Mouse (Mus musculus): ENCODE results near the gene Wbp4. TPM values are rescaled to one million over a fixed set of nuclear protein-coding genes. Genes with fewer than 3 reads are reported as not detected.
A peak's percentile ranks its signal among the peaks of the same experiment; 100 is the strongest.
"Not testable (repeated sequence)": the region's sequence is repeated elsewhere in the genome, so short reads cannot be mapped to it uniquely, and the experiment has no call there.

Gene Wbp4
- 38.0 and 40.0 TPM in 2 replicates for polyA plus RNA-seq (2015; fragmentation: Nextera tagmentation; extraction: Ambion mirVana)

DNA sequence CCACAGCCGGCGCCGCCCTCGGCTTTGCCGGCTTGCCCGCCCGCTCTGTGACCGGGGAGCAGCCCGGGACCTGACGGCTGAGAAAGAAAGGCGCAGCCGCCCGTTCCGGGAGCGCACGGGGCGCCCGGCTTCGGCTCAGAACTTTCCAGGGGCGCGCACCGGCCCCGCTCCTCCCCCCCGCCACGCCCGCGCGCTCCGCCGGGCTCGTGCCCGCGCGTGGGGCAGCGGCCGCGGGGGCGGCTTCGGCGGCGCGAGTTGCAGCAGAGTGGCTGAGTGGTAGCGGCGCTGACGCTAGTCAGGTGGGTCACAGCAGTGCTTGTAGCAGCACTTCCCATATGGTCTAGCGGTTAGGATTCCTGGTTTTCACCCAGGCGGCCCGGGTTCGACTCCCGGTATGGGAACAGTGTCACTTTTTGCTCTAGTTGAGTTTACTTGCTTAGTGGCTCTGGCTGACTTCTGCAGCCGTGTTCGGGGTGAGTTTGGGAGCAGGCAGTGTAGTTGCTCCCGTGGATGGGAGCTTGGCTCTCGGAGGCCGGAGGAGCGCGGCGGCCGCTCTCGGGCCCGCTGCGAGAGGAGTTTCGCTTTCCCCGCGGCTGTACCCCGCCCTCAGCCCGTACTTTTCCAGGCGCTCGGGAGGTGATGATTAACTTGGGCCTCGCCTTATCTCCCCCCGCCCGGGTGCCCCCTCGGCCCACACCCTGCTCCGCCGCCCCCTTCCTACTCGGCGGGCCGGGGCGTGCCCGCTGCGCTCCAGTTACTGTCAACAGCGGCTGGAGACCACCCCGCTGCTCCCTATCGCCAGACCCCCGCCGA is at the start of gene Wbp4:
TSS of gene Wbp4 (minus strand) at position 182 of the 813 bp plus-strand sequence.
- H3K4me2 ChIP-seq = peak within 1 kb of the TSS; percentile 75
- peak within 1 kb of the TSS; percentile 96 for H3K9ac ChIP-seq
- peak; percentile 87 for ATAC-seq (ENCODE audit: borderline replicate concordance, extremely low read depth, low FRiP score, low TSS enrichment)
- peak within 1 kb of the TSS; percentile 99 for H3K27ac ChIP-seq
- H3K4me3 ChIP-seq = peak within 1 kb of the TSS; percentile 75
- no peaks in the 10 kb centered on the region for H3K9me3 ChIP-seq
- H3K36me3 ChIP-seq = peaks cover 13% of the 10 kb centered on the region
- WGBS = under 1% methylated on average over 82 of the region's 86 CpGs
- H3K4me1 ChIP-seq = peaks cover 47% of the 10 kb centered on the region
- H3K27me3 ChIP-seq = no peaks in the 10 kb centered on the region

DNA sequence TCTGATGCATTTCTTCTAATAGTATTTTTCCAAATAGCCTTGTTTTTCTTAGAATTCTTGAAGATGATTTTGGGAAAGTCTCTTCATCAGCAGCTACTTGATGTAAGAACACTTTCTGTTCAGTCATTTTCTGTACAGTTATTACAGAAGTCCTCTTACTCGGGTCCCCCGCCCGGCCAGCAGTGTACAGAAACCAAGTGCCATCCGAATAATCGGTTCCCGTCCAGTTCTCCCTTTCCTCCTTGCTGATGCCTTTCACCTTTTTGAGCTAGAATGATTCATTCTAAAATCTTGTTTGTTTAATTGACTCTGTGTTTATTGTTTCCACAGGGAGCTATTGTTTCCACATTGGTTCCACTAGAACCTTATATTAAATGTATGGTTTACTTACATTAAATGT is 49.4 kb upstream of the Wbp4 start:
- no peak for ATAC-seq (ENCODE audit: borderline replicate concordance, extremely low read depth, low FRiP score, low TSS enrichment)
- H3K27ac ChIP-seq = no peak overlapping the region
- H3K27me3 ChIP-seq = no peaks in the 10 kb centered on the region
- no peak overlapping the region for H3K9ac ChIP-seq
- no peaks in the 10 kb centered on the region for H3K9me3 ChIP-seq
- 83% methylated on average over 6 of the region's 6 CpGs for WGBS
- H3K36me3 ChIP-seq = no peaks in the 10 kb centered on the region
- no peak overlapping the region for H3K4me3 ChIP-seq
- no peak overlapping the region for H3K4me2 ChIP-seq
- H3K4me1 ChIP-seq = peaks cover 22% of the 10 kb centered on the region

DNA sequence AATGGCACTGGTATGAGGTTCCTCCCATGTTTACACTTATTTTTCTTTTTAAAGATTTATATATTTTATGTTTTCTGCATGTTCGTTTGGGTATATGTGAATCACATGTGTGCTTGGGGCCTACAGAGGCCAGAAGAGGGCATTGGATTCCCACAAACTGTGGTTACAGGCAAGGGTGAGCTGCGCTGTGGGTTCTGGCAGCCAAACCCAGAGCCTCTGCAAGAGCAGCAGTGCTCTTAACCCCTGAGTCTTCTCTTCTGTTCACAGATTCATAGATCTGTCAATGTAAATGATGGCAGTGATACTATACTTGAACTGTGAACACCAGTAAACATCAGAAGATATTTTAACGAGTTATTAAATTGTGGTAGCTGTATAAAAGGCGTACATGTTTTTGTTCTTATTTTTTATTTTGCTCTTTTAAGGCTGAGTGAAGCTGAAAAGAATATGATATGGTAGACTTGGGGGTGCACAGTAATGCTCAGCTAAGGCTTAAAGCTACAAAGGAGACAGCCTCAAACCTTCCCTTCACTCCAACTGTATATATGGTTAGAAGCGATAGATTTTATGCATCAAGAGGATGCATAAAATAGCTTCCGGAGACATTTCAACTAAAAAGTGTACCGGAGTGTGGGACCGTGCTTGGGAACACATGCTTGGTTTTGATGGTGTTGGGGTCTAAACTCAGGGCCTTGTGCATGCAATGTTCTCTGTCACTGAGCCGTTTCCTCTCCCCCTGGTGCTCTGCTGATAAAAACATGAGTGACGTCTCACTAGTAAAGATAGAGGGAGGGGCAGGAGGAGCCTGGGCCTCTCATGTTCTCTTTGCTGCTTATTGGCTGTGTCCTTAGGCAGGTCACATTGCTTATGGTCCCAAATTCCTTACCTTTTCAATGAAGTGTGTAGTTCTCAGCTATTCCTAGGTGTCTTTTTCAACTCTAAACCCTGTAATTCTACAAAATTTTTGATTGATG is 48.5 kb upstream of the Wbp4 start:
- Histone ChIP-seq H3K36me3 (no peaks in the 10 kb centered on the region), H3K4me2 (no peak overlapping the region), H3K27me3 (no peaks in the 10 kb centered on the region), H3K4me3 (no peak overlapping the region), H3K9ac (no peak overlapping the region), H3K9me3 (no peaks in the 10 kb centered on the region), H3K27ac (no peak overlapping the region), H3K4me1 (peaks cover 17% of the 10 kb centered on the region)
- 77% methylated on average over 10 of the region's 10 CpGs for WGBS
- no peak for ATAC-seq (ENCODE audit: borderline replicate concordance, extremely low read depth, low FRiP score, low TSS enrichment)

DNA sequence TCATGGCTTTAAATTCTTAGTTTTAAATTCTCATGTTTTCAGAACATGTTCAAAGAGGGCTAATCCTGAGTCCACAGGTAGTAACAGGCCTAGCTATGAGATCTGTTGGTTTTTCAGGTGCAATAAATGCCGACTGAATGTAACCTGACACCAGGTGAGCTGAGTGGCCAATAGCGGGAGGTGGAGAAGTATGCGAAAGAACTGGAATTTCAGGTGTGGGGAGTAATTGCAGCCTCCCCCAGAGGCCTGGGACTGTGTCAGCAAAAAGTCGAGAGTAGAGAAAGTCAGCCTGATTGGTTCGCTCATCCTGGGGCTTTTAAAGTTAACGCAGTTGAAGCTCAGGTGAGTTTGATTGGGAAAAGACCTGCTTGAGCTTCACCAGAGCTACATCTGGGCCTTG is 46.4 kb upstream of the Wbp4 start:
- H3K4me1 ChIP-seq = peaks cover 6% of the 10 kb centered on the region; the same call in 1 of the 2 replicates
- H3K27ac ChIP-seq = peak overlapping the region; percentile 80
- no peaks in the 10 kb centered on the region for H3K9me3 ChIP-seq
- peak; percentile 93 for ATAC-seq (ENCODE audit: borderline replicate concordance, extremely low read depth, low FRiP score, low TSS enrichment)
- H3K4me3 ChIP-seq = no peak overlapping the region
- no peak overlapping the region for H3K9ac ChIP-seq
- H3K27me3 ChIP-seq = no peaks in the 10 kb centered on the region
- no peak overlapping the region for H3K4me2 ChIP-seq
- H3K36me3 ChIP-seq = no peaks in the 10 kb centered on the region
- 37% methylated on average over 6 of the region's 6 CpGs for WGBS

DNA sequence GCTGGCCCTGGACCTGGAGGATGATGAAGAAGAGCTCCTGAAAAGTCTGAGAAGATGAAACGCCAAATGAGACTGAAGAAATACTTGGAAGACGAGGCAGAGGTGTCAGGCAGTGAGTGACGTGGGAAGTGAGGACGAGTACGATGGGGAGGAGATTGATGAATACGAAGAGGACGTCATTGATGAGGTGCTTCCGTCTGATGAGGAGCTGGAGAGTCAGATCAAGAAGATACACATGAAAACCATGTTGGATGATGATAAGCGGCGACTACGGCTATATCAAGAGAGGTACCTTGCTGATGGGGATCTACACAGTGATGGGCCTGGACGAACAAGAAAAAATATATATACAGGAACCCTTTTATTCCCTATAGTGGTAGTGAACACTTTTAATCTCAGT is 44.8 kb upstream of the Wbp4 start:
- H3K27ac ChIP-seq; H3K9me3 ChIP-seq; H3K9ac ChIP-seq; H3K4me2 ChIP-seq; H3K36me3 ChIP-seq; H3K4me3 ChIP-seq; H3K27me3 ChIP-seq; ATAC-seq (ENCODE audit: borderline replicate concordance, extremely low read depth, low FRiP score, low TSS enrichment): not testable (repeated sequence)
- peaks cover 18% of the 10 kb centered on the region; the same call in 1 of the 2 replicates for H3K4me1 ChIP-seq
- 80% methylated on average over 12 of the region's 12 CpGs for WGBS

DNA sequence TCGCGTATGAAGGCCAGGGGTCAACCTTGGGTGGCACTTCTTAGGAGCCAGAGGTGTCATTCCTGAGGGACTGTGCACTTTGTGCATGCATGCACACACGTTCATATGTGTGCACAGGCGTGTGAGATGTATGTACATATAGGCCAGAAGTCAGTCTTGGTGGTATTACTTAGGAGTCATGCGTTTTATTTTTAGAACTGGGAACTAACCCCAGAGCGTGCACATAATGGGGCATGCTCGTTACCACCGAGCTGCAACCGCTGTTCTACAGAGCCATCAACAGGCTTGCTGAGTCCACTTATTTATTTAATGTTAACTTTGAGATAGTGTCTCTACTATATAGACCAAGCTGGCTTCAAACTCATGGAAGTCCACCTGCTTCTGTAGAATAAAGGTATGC is 41.1 kb upstream of the Wbp4 start:
- no peaks in the 10 kb centered on the region for H3K27me3 ChIP-seq
- H3K9ac ChIP-seq = no peak overlapping the region
- H3K9me3 ChIP-seq = no peaks in the 10 kb centered on the region
- no peak for ATAC-seq (ENCODE audit: borderline replicate concordance, extremely low read depth, low FRiP score, low TSS enrichment)
- H3K27ac ChIP-seq = no peak overlapping the region
- no peak overlapping the region for H3K4me2 ChIP-seq
- no peaks in the 10 kb centered on the region for H3K36me3 ChIP-seq
- H3K4me1 ChIP-seq = peaks cover 26% of the 10 kb centered on the region; the same call in 1 of the 2 replicates
- H3K4me3 ChIP-seq = no peak overlapping the region
- 84% methylated on average over 9 of the region's 9 CpGs for WGBS

DNA sequence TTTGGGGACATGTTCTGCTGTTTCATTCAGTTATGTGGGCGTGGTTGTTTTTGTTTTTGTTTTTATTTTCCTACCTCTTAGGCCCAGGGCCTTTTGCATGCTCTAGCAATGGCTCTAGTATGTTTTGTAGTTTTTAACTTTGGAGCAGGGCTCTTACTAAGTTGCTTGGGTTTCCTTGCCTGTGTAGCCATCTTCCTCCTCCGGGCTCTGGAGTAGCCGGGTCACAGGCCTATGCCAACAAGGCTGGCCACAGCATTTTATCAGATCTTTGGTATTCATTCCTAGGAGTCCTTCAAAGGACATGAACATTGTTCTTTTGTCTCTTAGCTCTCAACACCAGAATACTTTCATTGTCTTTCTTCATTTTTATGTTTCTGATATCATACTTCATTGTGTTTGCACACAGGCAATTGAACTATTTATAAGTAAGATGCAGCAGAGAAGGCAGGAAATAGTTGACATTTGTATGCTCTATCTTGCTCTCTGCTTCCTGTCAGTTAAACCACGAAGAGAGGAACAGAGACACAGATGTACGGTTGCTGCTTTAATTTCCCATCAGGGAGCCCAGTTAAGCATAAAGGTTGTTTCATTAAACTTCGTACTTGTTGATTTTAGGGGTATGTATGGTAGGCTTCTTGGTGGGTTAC is 40.3 kb upstream of the Wbp4 start:
- Histone ChIP-seq H3K36me3 (no peaks in the 10 kb centered on the region), H3K4me2 (no peak overlapping the region), H3K27me3 (no peaks in the 10 kb centered on the region), H3K4me3 (no peak overlapping the region), H3K9me3 (no peaks in the 10 kb centered on the region), H3K27ac (peak overlapping the region; percentile 29; the same call in 1 of the 2 replicates), H3K9ac (no peak overlapping the region), H3K4me1 (peaks cover 28% of the 10 kb centered on the region; the same call in 1 of the 2 replicates)
- no peak for ATAC-seq (ENCODE audit: borderline replicate concordance, extremely low read depth, low FRiP score, low TSS enrichment)
- WGBS = 52% methylated on average over 6 of the region's 6 CpGs

DNA sequence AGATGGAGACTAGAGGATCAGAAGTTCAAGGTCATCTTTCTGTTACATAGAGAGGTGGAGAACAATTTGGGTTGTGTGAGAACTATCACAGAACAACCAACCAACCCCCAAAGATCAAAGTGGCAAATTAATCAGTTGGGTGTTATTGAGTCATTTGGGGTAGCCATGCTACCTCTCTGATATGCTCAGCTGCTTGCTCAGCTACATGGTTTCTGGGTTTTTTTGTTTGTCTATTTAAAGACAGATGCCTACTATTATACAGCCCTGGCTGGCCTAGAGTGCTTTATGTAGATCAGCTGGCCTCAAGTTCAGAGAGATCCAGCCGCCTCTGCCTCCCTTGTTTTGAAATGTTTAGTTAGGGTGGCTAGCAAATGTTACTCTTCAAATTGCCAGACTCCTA is 39.7 kb upstream of the Wbp4 start:
- no peak overlapping the region for H3K4me3 ChIP-seq
- H3K9ac ChIP-seq = no peak overlapping the region
- no peaks in the 10 kb centered on the region for H3K36me3 ChIP-seq
- H3K27ac ChIP-seq = 0 out of 2 replicates have a peak overlapping the region, but pooled peaks have one; percentile 29
- H3K4me1 ChIP-seq = peaks cover 28% of the 10 kb centered on the region; the same call in 1 of the 2 replicates
- H3K27me3 ChIP-seq = no peaks in the 10 kb centered on the region
- H3K4me2 ChIP-seq = no peak overlapping the region
- WGBS = 83% methylated on average over 1 of the region's 1 CpGs
- ATAC-seq (ENCODE audit: borderline replicate concordance, extremely low read depth, low FRiP score, low TSS enrichment) = no peak
- no peaks in the 10 kb centered on the region for H3K9me3 ChIP-seq

DNA sequence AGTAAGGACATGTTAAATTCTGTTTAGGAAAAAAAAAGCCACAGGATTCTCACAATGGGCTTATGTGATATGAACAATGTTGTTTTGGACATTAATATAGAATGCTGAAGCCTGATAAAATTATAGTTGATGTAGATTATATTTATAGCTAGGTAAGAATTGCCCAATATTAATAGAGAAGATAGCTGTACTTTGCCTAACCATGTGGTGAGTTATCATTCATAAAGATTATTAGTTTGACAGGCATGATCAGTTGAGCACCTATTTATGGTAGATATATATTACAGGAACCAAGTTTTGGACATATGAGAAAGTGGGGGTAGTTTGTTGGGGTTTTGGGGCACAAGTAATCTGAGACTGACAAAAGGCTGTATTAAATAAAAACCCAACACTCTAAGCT is 39.3 kb upstream of the Wbp4 start:
- Histone ChIP-seq H3K4me1 (peaks cover 28% of the 10 kb centered on the region; the same call in 1 of the 2 replicates), H3K36me3 (no peaks in the 10 kb centered on the region), H3K27me3 (no peaks in the 10 kb centered on the region), H3K9ac (no peak overlapping the region), H3K9me3 (no peaks in the 10 kb centered on the region), H3K27ac (no peak overlapping the region), H3K4me2 (no peak overlapping the region), H3K4me3 (no peak overlapping the region)
- ATAC-seq (ENCODE audit: borderline replicate concordance, extremely low read depth, low FRiP score, low TSS enrichment) = no peak

DNA sequence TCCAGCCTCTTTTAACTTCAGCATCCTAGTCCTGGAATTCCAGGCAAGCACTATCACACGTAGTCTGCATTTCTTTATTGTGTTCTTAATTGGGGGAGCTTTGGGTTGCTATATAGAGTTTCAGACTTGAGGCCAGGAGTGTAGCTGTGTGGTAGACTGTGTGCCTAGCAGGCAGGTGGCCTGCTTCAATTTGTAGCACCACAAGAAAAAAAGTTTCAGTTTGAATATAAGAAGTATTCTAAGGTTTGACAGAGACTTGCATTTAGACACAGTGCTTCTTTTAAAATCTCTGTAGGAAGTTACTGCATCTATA is 38.3 kb upstream of the Wbp4 start:
- Histone ChIP-seq H3K36me3 (no peaks in the 10 kb centered on the region), H3K9me3 (no peaks in the 10 kb centered on the region), H3K4me1 (peaks cover 28% of the 10 kb centered on the region; the same call in 1 of the 2 replicates), H3K27me3 (no peaks in the 10 kb centered on the region), H3K4me2 (no peak overlapping the region), H3K27ac (no peak overlapping the region), H3K9ac (no peak overlapping the region), H3K4me3 (no peak overlapping the region)
- 58% methylated on average over 1 of the region's 1 CpGs for WGBS
- ATAC-seq (ENCODE audit: borderline replicate concordance, extremely low read depth, low FRiP score, low TSS enrichment) = no peak

DNA sequence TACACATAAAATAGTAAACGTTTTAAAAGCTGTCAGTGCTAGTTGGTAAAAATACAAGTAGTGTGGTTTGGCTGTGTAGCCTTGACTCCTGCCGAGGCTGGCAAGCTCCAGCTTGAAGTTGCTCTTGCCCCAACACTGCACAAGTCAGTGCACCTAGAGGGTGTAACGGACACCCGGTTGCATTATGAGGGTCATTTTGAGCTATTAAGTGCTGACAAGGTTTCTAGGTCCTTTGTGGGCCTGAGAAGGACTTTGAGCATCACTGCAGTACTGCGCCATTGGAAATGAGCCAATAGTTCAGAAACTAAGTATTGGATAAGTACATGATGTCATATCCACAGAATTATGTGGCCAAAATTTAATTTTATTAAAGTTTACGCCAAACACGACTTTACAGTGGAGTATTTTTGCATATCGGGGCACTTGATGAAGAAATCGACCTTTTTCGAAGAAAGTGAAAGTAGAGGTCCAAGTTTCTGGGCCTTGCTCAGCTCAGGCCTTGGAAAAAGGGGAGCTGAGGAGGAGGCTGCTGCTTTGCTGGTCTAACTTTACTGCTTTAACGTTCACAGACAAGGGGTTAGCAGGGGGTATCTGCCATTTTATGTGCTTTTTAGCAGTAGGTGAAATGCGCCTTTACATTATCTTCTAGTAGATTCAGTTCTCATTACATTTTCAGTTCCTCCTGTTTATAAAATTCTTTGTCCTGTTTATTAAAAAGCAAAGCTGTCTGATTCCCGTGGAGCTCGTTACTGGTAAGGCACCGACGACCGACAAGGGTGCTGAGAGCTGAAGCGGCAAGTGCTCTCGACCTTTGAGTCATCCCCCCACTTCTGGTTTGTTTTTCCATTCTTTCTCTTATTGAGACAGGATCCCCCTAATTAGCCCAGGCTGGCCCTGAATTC is 37.7 kb upstream of the Wbp4 start:
- WGBS = 54% methylated on average over 19 of the region's 19 CpGs
- no peak overlapping the region for H3K9ac ChIP-seq
- H3K36me3 ChIP-seq = no peaks in the 10 kb centered on the region
- ATAC-seq (ENCODE audit: borderline replicate concordance, extremely low read depth, low FRiP score, low TSS enrichment) = no peak
- peak overlapping the region; percentile 37; the same call in 1 of the 2 replicates for H3K27ac ChIP-seq
- H3K9me3 ChIP-seq = no peaks in the 10 kb centered on the region
- peak overlapping the region; percentile 7; the same call in 1 of the 2 replicates for H3K4me2 ChIP-seq
- peaks cover 28% of the 10 kb centered on the region; the same call in 1 of the 2 replicates for H3K4me1 ChIP-seq
- H3K27me3 ChIP-seq = no peaks in the 10 kb centered on the region
- no peak overlapping the region for H3K4me3 ChIP-seq

Data from lung, embryonic 15.5 days (tissue).